Mouse (Mus musculus): ENCODE measurements at regions not wholly inside any gene's neighbourhood (a gene's known extent, or its start where the extent isn't known, plus 50 kb on each side); places are given as distances from the start of the nearest gene placed in this dataset.

GRCm38 (mm10) chr9:33060636-33061264 lies 424.7 kb downstream of the Ets1 start:
- Histone ChIP-seq H3K4me1 (replicated peaks) (no peaks in the 10 kb centered on the region), H3K27me3 (replicated peaks) (no peaks in the 10 kb centered on the region), H3K9ac (no peak overlapping the region), H3K27ac (ENCODE audit: poor library complexity, severe bottlenecking) (no peak overlapping the region), H3K9me3 (replicated peaks) (no peaks in the 10 kb centered on the region), H3K36me3 (no peaks in the 10 kb centered on the region), H3K4me2 (no peak overlapping the region), H3K4me3 (no peak overlapping the region)
- no peak for ATAC-seq (ENCODE audit: insufficient number of reproducible peaks, low FRiP score)
- 70% methylated on average over 6 of the region's 6 CpGs for WGBS

- Histone ChIP-seq H3K9ac (no peak overlapping the region), H3K27me3 (replicated peaks) (no peaks in the 10 kb centered on the region), H3K27ac (ENCODE audit: poor library complexity, severe bottlenecking) (no peak overlapping the region), H3K4me2 (no peak overlapping the region), H3K4me3 (no peak overlapping the region), H3K36me3 (no peaks in the 10 kb centered on the region), H3K9me3 (replicated peaks) (no peaks in the 10 kb centered on the region), H3K4me1 (replicated peaks) (no peaks in the 10 kb centered on the region)
- no peak for ATAC-seq (ENCODE audit: insufficient number of reproducible peaks, low FRiP score)
- WGBS = 82% methylated on average over 4 of the region's 4 CpGs
Measured at GRCm38 (mm10) chr9:33062476-33062875, 426.5 kb downstream of the Ets1 start.

GRCm38 (mm10) chr9:33065331-33065730 lies 429.3 kb downstream of the Ets1 start:
- H3K4me2 ChIP-seq = no peak overlapping the region
- no peaks in the 10 kb centered on the region for H3K4me1 ChIP-seq (replicated peaks)
- H3K27ac ChIP-seq (ENCODE audit: poor library complexity, severe bottlenecking) = no peak overlapping the region
- H3K4me3 ChIP-seq = no peak overlapping the region
- no peaks in the 10 kb centered on the region for H3K27me3 ChIP-seq (replicated peaks)
- 77% methylated on average over 3 of the region's 3 CpGs for WGBS
- H3K36me3 ChIP-seq = no peaks in the 10 kb centered on the region
- H3K9me3 ChIP-seq (replicated peaks) = no peaks in the 10 kb centered on the region
- H3K9ac ChIP-seq = no peak overlapping the region
- ATAC-seq (ENCODE audit: insufficient number of reproducible peaks, low FRiP score) = no peak

- Histone ChIP-seq H3K36me3 (no peaks in the 10 kb centered on the region), H3K4me2 (no peak overlapping the region), H3K27me3 (replicated peaks) (no peaks in the 10 kb centered on the region), H3K27ac (ENCODE audit: poor library complexity, severe bottlenecking) (no peak overlapping the region), H3K9me3 (replicated peaks) (no peaks in the 10 kb centered on the region), H3K4me3 (no peak overlapping the region), H3K9ac (no peak overlapping the region), H3K4me1 (replicated peaks) (no peaks in the 10 kb centered on the region)
- 83% methylated on average over 1 of the region's 1 CpGs for WGBS
- ATAC-seq (ENCODE audit: insufficient number of reproducible peaks, low FRiP score) = no peak
Measured at GRCm38 (mm10) chr9:33067521-33067920, 431.5 kb downstream of the Ets1 start.

GRCm38 (mm10) chr9:33070116-33070515 lies 434.1 kb downstream of the Ets1 start:
- Histone ChIP-seq H3K27ac (ENCODE audit: poor library complexity, severe bottlenecking) (no peak overlapping the region), H3K36me3 (no peaks in the 10 kb centered on the region), H3K4me3 (no peak overlapping the region), H3K4me2 (no peak overlapping the region), H3K9me3 (replicated peaks) (no peaks in the 10 kb centered on the region; the same call in 1 of the 2 replicates), H3K27me3 (replicated peaks) (no peaks in the 10 kb centered on the region), H3K9ac (no peak overlapping the region), H3K4me1 (replicated peaks) (no peaks in the 10 kb centered on the region)
- 82% methylated on average over 3 of the region's 3 CpGs for WGBS
- no peak for ATAC-seq (ENCODE audit: insufficient number of reproducible peaks, low FRiP score)

- Histone ChIP-seq H3K4me3 (no peak overlapping the region), H3K36me3 (no peaks in the 10 kb centered on the region), H3K27me3 (replicated peaks) (no peaks in the 10 kb centered on the region), H3K27ac (ENCODE audit: poor library complexity, severe bottlenecking) (no peak overlapping the region), H3K4me1 (replicated peaks) (peaks cover 6% of the 10 kb centered on the region; the same call in 1 of the 2 replicates), H3K9me3 (replicated peaks) (no peaks in the 10 kb centered on the region), H3K4me2 (no peak overlapping the region), H3K9ac (no peak overlapping the region)
- 50% methylated on average over 3 of the region's 3 CpGs for WGBS
- ATAC-seq (ENCODE audit: insufficient number of reproducible peaks, low FRiP score) = no peak
Measured at GRCm38 (mm10) chr9:33080271-33080670, 444.2 kb downstream of the Ets1 start.

- Histone ChIP-seq H3K9ac (no peak overlapping the region), H3K9me3 (replicated peaks) (no peaks in the 10 kb centered on the region), H3K4me2 (no peak overlapping the region), H3K27me3 (replicated peaks) (no peaks in the 10 kb centered on the region), H3K36me3 (no peaks in the 10 kb centered on the region), H3K4me1 (replicated peaks) (peaks cover 6% of the 10 kb centered on the region; the same call in 1 of the 2 replicates), H3K4me3 (no peak overlapping the region), H3K27ac (ENCODE audit: poor library complexity, severe bottlenecking) (no peak overlapping the region)
- ATAC-seq (ENCODE audit: insufficient number of reproducible peaks, low FRiP score) = no peak
- 58% methylated on average over 6 of the region's 6 CpGs for WGBS
Measured at GRCm38 (mm10) chr9:33080774-33081173, 444.8 kb downstream of the Ets1 start.

GRCm38 (mm10) chr9:33089977-33090376 lies 454.0 kb downstream of the Ets1 start:
- no peak for ATAC-seq (ENCODE audit: insufficient number of reproducible peaks, low FRiP score)
- no peak overlapping the region for H3K9ac ChIP-seq
- WGBS = 78% methylated on average over 3 of the region's 3 CpGs

GRCm38 (mm10) chr9:33091664-33092063 lies 455.6 kb downstream of the Ets1 start:
- H3K9ac ChIP-seq = no peak overlapping the region
- no peaks in the 10 kb centered on the region for H3K4me1 ChIP-seq (replicated peaks)
- H3K4me2 ChIP-seq = no peak overlapping the region
- no peak overlapping the region for H3K4me3 ChIP-seq
- H3K27me3 ChIP-seq (replicated peaks) = no peaks in the 10 kb centered on the region
- H3K9me3 ChIP-seq (replicated peaks) = no peaks in the 10 kb centered on the region
- no peak overlapping the region for H3K27ac ChIP-seq (ENCODE audit: poor library complexity, severe bottlenecking)
- ATAC-seq (ENCODE audit: insufficient number of reproducible peaks, low FRiP score) = no peak
- WGBS = 61% methylated on average over 3 of the region's 3 CpGs
- no peaks in the 10 kb centered on the region for H3K36me3 ChIP-seq

More at GRCm38 (mm10) chr9:33089977-33090376, 454.0 kb downstream of the Ets1 start:
- Histone ChIP-seq H3K4me3 (no peak overlapping the region), H3K27me3 (replicated peaks) (no peaks in the 10 kb centered on the region), H3K9me3 (replicated peaks) (no peaks in the 10 kb centered on the region), H3K4me1 (replicated peaks) (no peaks in the 10 kb centered on the region), H3K4me2 (no peak overlapping the region), H3K27ac (ENCODE audit: poor library complexity, severe bottlenecking) (no peak overlapping the region), H3K36me3 (no peaks in the 10 kb centered on the region)

- H3K4me1 ChIP-seq (replicated peaks) = peaks cover 4% of the 10 kb centered on the region
- WGBS = 1% methylated on average over 3 of the region's 3 CpGs
- ATAC-seq (ENCODE audit: insufficient number of reproducible peaks, low FRiP score) = no peak
- H3K4me2 ChIP-seq = no peak overlapping the region
- H3K36me3 ChIP-seq = no peaks in the 10 kb centered on the region
- H3K9ac ChIP-seq = no peak overlapping the region
- no peaks in the 10 kb centered on the region for H3K9me3 ChIP-seq (replicated peaks)
- H3K4me3 ChIP-seq = no peak overlapping the region
- no peak overlapping the region for H3K27ac ChIP-seq (ENCODE audit: poor library complexity, severe bottlenecking)
- no peaks in the 10 kb centered on the region for H3K27me3 ChIP-seq (replicated peaks)
Measured at GRCm38 (mm10) chr9:33095654-33096053, 459.6 kb downstream of the Ets1 start.

- H3K4me3 ChIP-seq = no peak overlapping the region
- 15% methylated on average over 3 of the region's 3 CpGs for WGBS
- peaks cover 19% of the 10 kb centered on the region for H3K4me1 ChIP-seq (replicated peaks)
- no peaks in the 10 kb centered on the region for H3K36me3 ChIP-seq
- no peak overlapping the region for H3K9ac ChIP-seq
- H3K27ac ChIP-seq (ENCODE audit: poor library complexity, severe bottlenecking) = peak overlapping the region; percentile 38; the same call in 1 of the 2 replicates
- no peaks in the 10 kb centered on the region for H3K9me3 ChIP-seq (replicated peaks)
- peak overlapping the region; percentile 5; the same call in 1 of the 2 replicates for H3K4me2 ChIP-seq
- peak; percentile 83 for ATAC-seq (ENCODE audit: insufficient number of reproducible peaks, low FRiP score)
- no peaks in the 10 kb centered on the region for H3K27me3 ChIP-seq (replicated peaks)
Measured at GRCm38 (mm10) chr9:33101206-33101605, 465.2 kb downstream of the Ets1 start.

GRCm38 (mm10) chr9:33104623-33105074 lies 468.6 kb downstream of the Ets1 start:
- H3K27me3 ChIP-seq (replicated peaks) = no peaks in the 10 kb centered on the region
- WGBS = 47% methylated on average over 3 of the region's 3 CpGs
- no peak overlapping the region for H3K9ac ChIP-seq
- no peak overlapping the region for H3K4me3 ChIP-seq
- H3K4me1 ChIP-seq (replicated peaks) = peaks cover 19% of the 10 kb centered on the region
- H3K27ac ChIP-seq (ENCODE audit: poor library complexity, severe bottlenecking) = no peak overlapping the region
- no peak for ATAC-seq (ENCODE audit: insufficient number of reproducible peaks, low FRiP score)
- no peaks in the 10 kb centered on the region for H3K9me3 ChIP-seq (replicated peaks)
- no peak overlapping the region for H3K4me2 ChIP-seq
- no peaks in the 10 kb centered on the region for H3K36me3 ChIP-seq

Data from heart, embryonic 12.5 days (tissue).